Mouse (Mus musculus) lung, adult 2 months (tissue): ENCODE measurements around the gene Cldnd2.

Source experiments
- CTCF ChIP-seq: fragments of 200-500 bp; IDR thresholded peaks from 2 replicates; pipeline ENCODE4 v1.5.1; 2011; ENCODE audit warnings: mild to moderate bottlenecking, low read length, control low read depth; ENCODE audit not compliant: insufficient read depth
- POLR2A ChIP-seq: fragments of 200-500 bp; IDR thresholded peaks from 2 replicates; pipeline ENCODE4 v1.6.1; 2011; ENCODE audit warnings: low read depth, mild to moderate bottlenecking, control low read depth, low read length, borderline replicate concordance; ENCODE audit errors: extremely low read depth

DNA sequence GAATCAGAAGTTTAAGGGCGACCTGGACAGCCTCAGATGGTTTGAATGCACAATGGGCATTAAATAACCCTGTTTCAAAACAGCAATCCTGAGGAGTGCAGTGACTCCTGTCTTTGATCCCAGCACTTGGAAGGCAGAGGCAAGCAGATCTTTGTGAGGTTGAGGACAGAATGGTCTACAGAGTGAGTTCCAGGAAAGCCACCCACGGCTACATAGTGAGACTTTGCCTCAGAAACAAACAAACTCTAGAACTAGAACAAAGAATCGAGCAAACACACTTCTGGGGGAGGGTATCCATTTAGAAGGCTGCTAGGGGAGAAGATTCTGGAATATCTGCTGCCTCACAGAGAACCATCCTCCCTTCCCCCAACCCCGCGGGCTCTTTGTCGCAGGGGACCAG, at the start of gene Cldnd2:
- TF ChIP-seq CTCF, result no peak
- TF ChIP-seq POLR2A, result no peak
